Mouse (Mus musculus) C3H10T1/2 (cell line): ENCODE results near the gene Actr10. TPM values are rescaled to one million over a fixed set of nuclear protein-coding genes. Genes with fewer than 3 reads are reported as not detected.

ENCODE experiments used
- polyA plus RNA-seq, 2 experiments: library from polyadenylated mRNA; unstranded; fragments of >200 nt; fragmentation: generic; extraction: Trizol; gene quantifications; one replicate each; pipeline ENCODE4 v1.2.1; 2012; ENCODE audit warnings: missing spikeins in 2 of 2

Gene Actr10
- 100 to 1,000 TPM in 1 of 2 experiments, 10 to 100 TPM in 1; 91.4 to 109 TPM for polyA plus RNA-seq

GRCm38 (mm10) chr12:70937571-70938384 lies at the start of gene Actr10:
TSS of gene Actr10 (plus strand) at chr12:70937857.

DNA sequence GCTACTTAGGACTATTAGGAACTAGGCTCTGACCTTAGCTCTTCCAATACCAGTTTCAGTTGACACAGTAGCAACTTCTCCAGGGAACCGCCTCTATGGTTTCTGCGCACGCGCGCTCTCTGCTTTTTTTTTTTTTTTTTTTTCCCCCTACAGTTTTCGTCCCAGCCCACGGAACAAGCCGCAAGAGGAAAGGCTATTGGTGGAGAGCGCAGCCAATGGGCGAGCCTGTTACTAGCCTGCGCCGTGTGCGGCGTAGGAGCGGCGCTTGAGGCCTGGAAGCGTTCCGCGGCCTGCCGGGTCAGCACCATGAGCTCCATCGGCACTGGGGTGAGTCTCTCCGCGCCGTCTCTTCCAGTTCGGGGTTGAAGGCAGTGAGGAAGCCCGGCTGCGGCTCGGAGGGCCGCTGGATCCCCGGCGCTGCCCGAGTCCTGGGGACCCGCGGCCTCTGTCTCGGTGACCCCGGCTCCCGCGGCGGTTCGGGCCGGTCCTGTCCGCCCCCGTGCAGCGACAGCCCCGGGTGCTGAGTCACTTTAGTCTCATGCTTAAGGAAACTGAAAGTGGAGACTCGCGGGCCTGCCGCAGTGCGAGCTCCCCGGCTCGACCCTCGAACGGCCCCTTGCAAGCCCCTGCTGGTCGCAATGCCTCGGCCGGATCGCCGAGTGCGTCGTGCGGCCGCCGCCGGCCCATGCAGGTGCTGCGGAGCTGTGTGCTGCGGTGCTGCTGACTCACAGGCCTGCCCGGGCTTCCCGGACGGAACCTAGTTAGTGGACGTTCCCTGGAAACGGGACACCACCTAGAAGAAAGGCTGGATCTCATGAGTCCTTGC lies 37.0 kb downstream of the Actr10 start, which contains the start of gene Psma3:
Gene Psma3, plus strand, starts transcription at position 181 of the 826 bp plus-strand sequence.

Other genes starting within 250 kb of the Actr10 start
- gene Frmd6, start 112.3 kb upstream of the Actr10 start, polyA plus RNA-seq: 10 to 100 TPM in 1 of 2 experiments, 1 to 10 TPM in 1; 2.2 to 21.5 TPM
- 100 to 1,000 TPM in 1 of 2 experiments, 10 to 100 TPM in 1; 48.4 to 115 TPM for gene Psma3, start 36.8 kb downstream of the Actr10 start, polyA plus RNA-seq
- gene Arid4a, start 78.1 kb downstream of the Actr10 start, polyA plus RNA-seq: 1 to 10 TPM in 1 of 2 experiments, under 1 TPM in 1; 0.57 to 2.7 TPM
- not detected for gene Tomm20l, start 173.6 kb downstream of the Actr10 start, polyA plus RNA-seq
- 10 to 100 TPM; 16.3 to 16.9 TPM for gene Timm9, start 198.8 kb downstream of the Actr10 start, polyA plus RNA-seq
- gene 2700049A03Rik, start 199.0 kb downstream of the Actr10 start, polyA plus RNA-seq: 1 to 10 TPM in 1 of 2 experiments, under 1 TPM in 1; 0.26 to 2.5 TPM